8 mouse cellular contexts compared by ENCODE assay signal in the genomic region with DNA sequence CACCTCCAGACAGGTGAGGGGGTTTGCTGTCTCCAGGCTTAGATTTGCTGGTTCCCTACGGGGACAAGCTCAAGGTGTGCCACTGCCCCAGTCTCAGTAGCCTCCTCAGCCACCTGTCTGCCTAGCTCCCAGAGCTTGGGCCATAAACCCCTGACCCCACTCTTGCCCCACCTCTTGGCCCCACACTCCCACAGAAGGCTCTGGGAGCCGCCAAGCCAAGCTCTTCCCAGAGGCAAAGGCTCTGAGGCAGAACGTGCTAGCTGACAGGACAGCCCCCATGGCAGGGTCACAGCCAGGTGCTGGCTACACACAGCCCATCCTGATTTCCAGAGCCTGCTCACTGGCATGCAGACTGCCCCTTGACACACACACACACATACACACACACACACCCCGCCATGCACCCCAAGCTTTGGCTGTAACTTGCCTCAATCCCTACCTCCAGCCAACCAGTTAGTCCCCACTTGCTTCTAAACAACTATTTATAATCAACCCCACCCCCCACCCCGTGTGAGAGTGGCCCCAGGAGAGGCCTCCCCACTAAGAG. TPM values are rescaled to one million over a fixed set of nuclear protein-coding genes. Genes with fewer than 3 reads are reported as not detected.
DNase-seq lines count a peak whose midpoint lies in the region; ATAC-seq and TF ChIP-seq lines count a peak whose summit lies in the region.

No protein-coding gene starts in this region.

- 22% methylated on average over 5 of the region's 5 CpGs for WGBS in heart, embryonic 11.5 days (ENCODE audit: insufficient replicate concordance)
- 10% methylated on average over 5 of the region's 5 CpGs for WGBS in hindbrain, embryonic 13.5 days
- 20% methylated on average over 5 of the region's 5 CpGs for WGBS in midbrain, embryonic 16.5 days

- peaks cover 60% of the 10 kb centered on the region for H3K4me1 ChIP-seq in heart, embryonic 11.5 days (ENCODE audit: control insufficient read depth, insufficient read depth, low read length)
- H3K4me1 ChIP-seq in cortical plate, adult 2 months (ENCODE audit: control insufficient read depth, insufficient read depth, low read length), result peaks cover 4% of the 10 kb centered on the region
- H3K4me1 ChIP-seq in hindbrain, embryonic 13.5 days (replicated peaks), result peaks cover 99% of the 10 kb centered on the region
- peaks cover 48% of the 10 kb centered on the region for H3K4me1 ChIP-seq in midbrain, embryonic 16.5 days (ENCODE audit: control insufficient read depth, insufficient read depth, low read length)

- no peak for DNase-seq in heart, adult 9 months (ENCODE audit: low spot score in 2 of 2)
- DNase-seq in adrenal gland, postnatal 14 days, result no peak
- no peak for DNase-seq in left cerebral cortex, postnatal 14 days (ENCODE audit: low spot score in 2 of 2)

- no peak overlapping the region for H3K4me3 ChIP-seq in heart, embryonic 11.5 days (ENCODE audit: low read depth, low read length)
- no peak overlapping the region for H3K4me3 ChIP-seq in cortical plate, adult 2 months (ENCODE audit: insufficient read depth, low read length)
- no peak overlapping the region; the same call in 1 of the 2 replicates for H3K4me3 ChIP-seq in hindbrain, embryonic 13.5 days
- H3K4me3 ChIP-seq in midbrain, embryonic 16.5 days (ENCODE audit: low read depth, low read length), result no peak overlapping the region; the same call in 1 of the 2 replicates

- H3K27me3 ChIP-seq in heart, embryonic 11.5 days (ENCODE audit: control insufficient read depth, insufficient read depth, low read length), result no peaks in the 10 kb centered on the region
- H3K27me3 ChIP-seq in hindbrain, embryonic 13.5 days, result no peaks in the 10 kb centered on the region
- H3K27me3 ChIP-seq in midbrain, embryonic 16.5 days (ENCODE audit: control insufficient read depth, insufficient read depth, low read depth, low read length), result no peaks in the 10 kb centered on the region

- no peak overlapping the region for H3K4me2 ChIP-seq in heart, embryonic 11.5 days
- H3K4me2 ChIP-seq in hindbrain, embryonic 13.5 days, result peak overlapping the region; percentile 45
- H3K4me2 ChIP-seq in midbrain, embryonic 16.5 days (ENCODE audit: low read length), result peak overlapping the region; percentile 41

- ATAC-seq in heart, embryonic 11.5 days (replicated peaks; ENCODE audit: insufficient number of reproducible peaks, low FRiP score, low TSS enrichment), result no peak
- ATAC-seq in hindbrain, embryonic 13.5 days (ENCODE audit: low FRiP score), result no peak
- no peak; the same call in 1 of the 2 replicates for ATAC-seq in midbrain, embryonic 16.5 days
- no peak for ATAC-seq in cerebellum, adult (ENCODE audit: insufficient number of reproducible peaks, low FRiP score, low TSS enrichment)

- 0 out of 2 replicates have a peak overlapping the region, but pooled peaks have one; percentile 22 for H3K9ac ChIP-seq in heart, embryonic 11.5 days (ENCODE audit: low read depth, low read length)
- H3K9ac ChIP-seq in hindbrain, embryonic 13.5 days, result peak overlapping the region; percentile 60
- H3K9ac ChIP-seq in midbrain, embryonic 16.5 days (ENCODE audit: low read depth, low read length), result 0 out of 2 replicates have a peak overlapping the region, but pooled peaks have one; percentile 41

- TF ChIP-seq POLR2A in cortical plate, adult 2 months (IDR thresholded peaks at IDR 0.05; ENCODE audit: extremely low read depth, insufficient read depth, low read length), result no peak

- H3K27ac ChIP-seq in heart, embryonic 11.5 days (ENCODE audit: low read depth, low read length), result peak overlapping the region; percentile 46; the same call in 1 of the 2 replicates
- peak overlapping the region; percentile 53 for H3K27ac ChIP-seq in cortical plate, adult 2 months (ENCODE audit: insufficient read depth, low read length)
- H3K27ac ChIP-seq in hindbrain, embryonic 13.5 days, result peak overlapping the region; percentile 90
- H3K27ac ChIP-seq in midbrain, embryonic 16.5 days (ENCODE audit: low read length), result peak overlapping the region; percentile 86

- intact Hi-C loops in left cerebral cortex, postnatal 14 days (cut with DNase I), result no loop called here

- peaks cover 3% of the 10 kb centered on the region; the same call in 1 of the 2 replicates for H3K36me3 ChIP-seq in heart, embryonic 11.5 days (ENCODE audit: control insufficient read depth, insufficient read depth, low read length)
- H3K36me3 ChIP-seq in hindbrain, embryonic 13.5 days, result peaks cover 3% of the 10 kb centered on the region; the same call in 1 of the 2 replicates
- H3K36me3 ChIP-seq in midbrain, embryonic 16.5 days (ENCODE audit: control insufficient read depth, insufficient read depth, low read length), result no peaks in the 10 kb centered on the region

- H3K9me3 ChIP-seq in heart, embryonic 11.5 days (replicated peaks; ENCODE audit: control insufficient read depth, low read length), result no peaks in the 10 kb centered on the region
- no peaks in the 10 kb centered on the region for H3K9me3 ChIP-seq in hindbrain, embryonic 13.5 days
- no peaks in the 10 kb centered on the region for H3K9me3 ChIP-seq in midbrain, embryonic 16.5 days (replicated peaks; ENCODE audit: control insufficient read depth, low read length, poor library complexity, severe bottlenecking)

- no peak for TF ChIP-seq CTCF in cortical plate, adult 2 months (IDR thresholded peaks at IDR 0.05; ENCODE audit: extremely low read depth, insufficient read depth, low read length)

RNA-seq across cellular contexts. Expression of a gene that starts 30.1 kb away (rescaled TPM):
- 20.9 and 23.5 TPM in 2 replicates for polyA plus RNA-seq in heart, embryonic 11.5 days (2014; fragmentation: Nextera tagmentation; extraction: Ambion mirVana)
- 10.9 and 11.1 TPM in 2 replicates for polyA plus RNA-seq in cortical plate, adult 2 months (2012; rRNA removed)
- 17.5 and 19.2 TPM in 2 replicates for polyA plus RNA-seq in hindbrain, embryonic 13.5 days (2015; fragmentation: Nextera tagmentation; extraction: Ambion mirVana)
- polyA plus RNA-seq in midbrain, embryonic 16.5 days (2015; fragmentation: Nextera tagmentation; extraction: Ambion mirVana), result 10.7 and 11.4 TPM in 2 replicates
- total RNA-seq in adrenal gland, postnatal 14 days (2021), result 27.5 and 35.7 TPM in 2 replicates
- total RNA-seq in left cerebral cortex, postnatal 14 days (2021), result 10 to 100 TPM; 23.6 to 27.5 TPM

RNA-seq across cellular contexts. Expression of a gene that starts 41.3 kb away (rescaled TPM):
- polyA plus RNA-seq in heart, embryonic 11.5 days (2014; fragmentation: Nextera tagmentation; extraction: Ambion mirVana), result 23.6 and 27.1 TPM in 2 replicates
- polyA plus RNA-seq in cortical plate, adult 2 months (2012; rRNA removed), result 30.6 and 32.2 TPM in 2 replicates
- polyA plus RNA-seq in hindbrain, embryonic 13.5 days (2015; fragmentation: Nextera tagmentation; extraction: Ambion mirVana), result 18.3 and 18.5 TPM in 2 replicates
- 18.7 and 20.4 TPM in 2 replicates for polyA plus RNA-seq in midbrain, embryonic 16.5 days (2015; fragmentation: Nextera tagmentation; extraction: Ambion mirVana)
- 50.1 and 54.6 TPM in 2 replicates for total RNA-seq in adrenal gland, postnatal 14 days (2021)
- total RNA-seq in left cerebral cortex, postnatal 14 days (2021), result 10 to 100 TPM; 42.3 to 45.5 TPM
